Mouse (Mus musculus): ENCODE data around the gene Usp44.

DNA sequence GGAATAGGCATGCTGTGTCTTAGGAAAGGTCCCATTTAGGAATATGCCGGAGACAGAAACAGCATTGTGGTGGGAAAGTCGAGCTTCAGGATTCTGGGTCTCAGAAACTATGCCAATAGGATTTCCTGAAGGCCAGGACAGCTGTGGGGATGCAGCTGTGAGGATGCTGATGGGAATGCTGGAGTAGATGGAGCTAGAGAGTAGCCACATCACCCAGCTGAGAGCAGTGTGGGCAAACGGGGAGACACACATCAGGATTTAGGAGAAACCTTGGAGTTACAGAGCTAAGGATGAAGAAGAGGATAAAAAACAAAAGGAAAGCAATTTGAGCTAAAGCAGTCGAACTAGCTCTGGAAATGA, 31.0 kb upstream of the Usp44 start:
- TF ChIP-seq CTCF (IDR thresholded peaks at IDR 0.05; ENCODE audit: insufficient read depth, low read depth, low read length) (no peak), POLR2A (IDR thresholded peaks at IDR 0.05; ENCODE audit: insufficient read depth, low read depth, low read length) (no peak)

Measured in olfactory bulb, adult 2 months (tissue).